Mouse (Mus musculus) neural tube, embryonic 14.5 days (tissue): ENCODE results near the gene Col24a1. TPM values are rescaled to one million over a fixed set of nuclear protein-coding genes. Genes with fewer than 3 reads are reported as not detected.

Experiments
- ATAC-seq: fragments of 200-750 bp; cut with Nextera tagmentation; 2 replicates; pipeline ENCODE4 v1.8.0; 2017; ENCODE audit warnings: low read depth, mild to moderate bottlenecking, moderate TSS enrichment, moderate library complexity
- H3K27ac ChIP-seq: fragments of 300-500 bp; sonication (generic); 2 replicates; pipeline ENCODE4 v1.5.1; 2014; ENCODE audit warnings: low read depth, mild to moderate bottlenecking, control low read depth, low read length, moderate library complexity, mixed read lengths
- H3K27me3 ChIP-seq: fragments of 300-500 bp; sonication (generic); 2 replicates; pipeline ENCODE4 v1.6.1; 2014; ENCODE audit warnings: low read length; ENCODE audit not compliant: control insufficient read depth, insufficient read depth
- H3K36me3 ChIP-seq: fragments of 300-500 bp; sonication (generic); 2 replicates; pipeline ENCODE4 v1.6.1; 2014; ENCODE audit warnings: low read length, mixed read lengths; ENCODE audit not compliant: control insufficient read depth, insufficient read depth
- H3K4me1 ChIP-seq: fragments of 300-500 bp; sonication (generic); 2 replicates; pipeline ENCODE4 v1.6.1; 2014; ENCODE audit warnings: low read length; ENCODE audit not compliant: control insufficient read depth, insufficient read depth
- H3K4me2 ChIP-seq: fragments of 300-500 bp; sonication (generic); 2 replicates; pipeline ENCODE4 v1.6.1; 2014; ENCODE audit warnings: mild to moderate bottlenecking, low read depth, low read length, control low read depth
- H3K4me3 ChIP-seq: fragments of 300-500 bp; sonication (generic); 2 replicates; pipeline ENCODE4 v1.5.1; 2014; ENCODE audit warnings: low read depth, low read length, control low read depth, mixed read lengths
- H3K9ac ChIP-seq: fragments of 300-500 bp; sonication (generic); replicated peaks from 2 replicates; pipeline ENCODE4 v1.6.1; 2014; ENCODE audit warnings: low read depth, mild to moderate bottlenecking, control low read depth, low read length, mixed read lengths
- H3K9me3 ChIP-seq: fragments of 300-500 bp; sonication (generic); 2 replicates; pipeline ENCODE4 v1.6.1; 2016; ENCODE audit warnings: low read length; ENCODE audit not compliant: control insufficient read depth
- WGBS: fragments of 180-500 bp; shearing (Covaris S2); extraction: QIAGEN DNeasy Blood & Tissue Kit; methylation state at CpG from one replicate; pipeline ENCODE4 v1.1.7; 2014; 5-methylcytosine and 5-hydroxymethylcytosine counted together
- polyA plus RNA-seq: library from polyadenylated mRNA; unstranded; fragments of >200 nt; fragmentation: Nextera tagmentation; extraction: Ambion mirVana; gene quantifications from 2 replicates; pipeline ENCODE4 v1.2.1, GENCODE M21; 2014

Gene Col24a1
- polyA plus RNA-seq, 1 experiment from 2014 or later, result 0.94 TPM

DNA sequence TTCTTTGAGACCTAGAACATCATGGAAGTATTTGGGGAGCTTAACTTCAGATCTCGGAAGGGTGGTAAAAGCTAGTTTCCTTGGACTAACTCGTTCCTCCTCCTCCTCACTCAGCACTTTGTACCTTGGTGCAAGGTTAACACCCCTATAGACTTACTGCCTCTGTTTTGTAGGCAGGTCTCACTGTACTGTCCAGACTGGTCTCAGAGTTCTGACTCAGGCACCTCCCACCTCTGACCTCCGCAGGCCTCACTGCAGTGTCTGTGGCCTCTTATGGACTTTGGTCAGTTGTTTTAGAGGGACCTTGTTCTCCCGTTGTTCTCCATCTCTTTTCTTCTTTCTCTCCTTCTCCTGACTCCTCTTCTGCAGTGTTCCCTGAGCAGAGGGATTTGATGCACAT lies 290.8 kb downstream of the Col24a1 start:
- Histone ChIP-seq H3K27ac (no peak overlapping the region), H3K27me3 (no peaks in the 10 kb centered on the region), H3K36me3 (peaks cover 20% of the 10 kb centered on the region), H3K4me3 (no peak overlapping the region), H3K9me3 (no peaks in the 10 kb centered on the region), H3K4me1 (no peaks in the 10 kb centered on the region), H3K9ac (no peak overlapping the region), H3K4me2 (no peak overlapping the region)
- no peak for ATAC-seq
- 93% methylated on average over 4 of the region's 4 CpGs for WGBS

GRCm38 (mm10) chr3:145583522-145584200 lies 291.4 kb downstream of the Col24a1 start:
- no peak overlapping the region for H3K27ac ChIP-seq
- no peak overlapping the region for H3K4me2 ChIP-seq
- ATAC-seq, result no peak
- no peaks in the 10 kb centered on the region for H3K4me1 ChIP-seq
- H3K27me3 ChIP-seq, result no peaks in the 10 kb centered on the region
- H3K9ac ChIP-seq, result no peak overlapping the region
- no peak overlapping the region for H3K4me3 ChIP-seq
- peaks cover 20% of the 10 kb centered on the region for H3K36me3 ChIP-seq
- no peaks in the 10 kb centered on the region for H3K9me3 ChIP-seq
- 64% methylated on average over 3 of the region's 3 CpGs for WGBS

- Histone ChIP-seq H3K4me2 (no peak overlapping the region), H3K4me3 (no peak overlapping the region), H3K9ac (no peak overlapping the region), H3K36me3 (peaks cover 21% of the 10 kb centered on the region), H3K9me3 (no peaks in the 10 kb centered on the region), H3K27me3 (no peaks in the 10 kb centered on the region), H3K27ac (no peak overlapping the region), H3K4me1 (no peaks in the 10 kb centered on the region)
- WGBS, result 89% methylated on average over 4 of the region's 4 CpGs
- no peak for ATAC-seq
Measured at GRCm38 (mm10) chr3:145590562-145590961, 298.3 kb downstream of the Col24a1 start.

- 93% methylated on average over 6 of the region's 6 CpGs for WGBS
- Histone ChIP-seq H3K9ac (no peak overlapping the region), H3K4me2 (no peak overlapping the region), H3K27ac (no peak overlapping the region), H3K36me3 (peaks cover 19% of the 10 kb centered on the region), H3K4me3 (no peak overlapping the region), H3K27me3 (no peaks in the 10 kb centered on the region), H3K4me1 (no peaks in the 10 kb centered on the region), H3K9me3 (no peaks in the 10 kb centered on the region)
- ATAC-seq, result no peak
Measured at GRCm38 (mm10) chr3:145591841-145592542, 299.7 kb downstream of the Col24a1 start.

- Histone ChIP-seq H3K4me1 (no peaks in the 10 kb centered on the region), H3K4me3 (no peak overlapping the region), H3K27me3 (no peaks in the 10 kb centered on the region), H3K9ac (no peak overlapping the region), H3K27ac (no peak overlapping the region), H3K4me2 (no peak overlapping the region), H3K36me3 (peaks cover 35% of the 10 kb centered on the region), H3K9me3 (no peaks in the 10 kb centered on the region)
- ATAC-seq, result no peak
- 88% methylated on average over 6 of the region's 6 CpGs for WGBS
Measured at GRCm38 (mm10) chr3:145595354-145595753, 303.1 kb downstream of the Col24a1 start.

GRCm38 (mm10) chr3:145599059-145599458 lies 306.8 kb downstream of the Col24a1 start:
- H3K4me2 ChIP-seq, result no peak overlapping the region
- H3K27me3 ChIP-seq, result no peaks in the 10 kb centered on the region
- no peaks in the 10 kb centered on the region for H3K9me3 ChIP-seq
- WGBS, result 93% methylated on average over 7 of the region's 7 CpGs
- H3K9ac ChIP-seq, result no peak overlapping the region
- peaks cover 30% of the 10 kb centered on the region; the same call in 1 of the 2 replicates for H3K36me3 ChIP-seq
- no peak overlapping the region for H3K27ac ChIP-seq
- no peak overlapping the region for H3K4me3 ChIP-seq
- peaks cover 16% of the 10 kb centered on the region for H3K4me1 ChIP-seq
- ATAC-seq, result no peak

DNA sequence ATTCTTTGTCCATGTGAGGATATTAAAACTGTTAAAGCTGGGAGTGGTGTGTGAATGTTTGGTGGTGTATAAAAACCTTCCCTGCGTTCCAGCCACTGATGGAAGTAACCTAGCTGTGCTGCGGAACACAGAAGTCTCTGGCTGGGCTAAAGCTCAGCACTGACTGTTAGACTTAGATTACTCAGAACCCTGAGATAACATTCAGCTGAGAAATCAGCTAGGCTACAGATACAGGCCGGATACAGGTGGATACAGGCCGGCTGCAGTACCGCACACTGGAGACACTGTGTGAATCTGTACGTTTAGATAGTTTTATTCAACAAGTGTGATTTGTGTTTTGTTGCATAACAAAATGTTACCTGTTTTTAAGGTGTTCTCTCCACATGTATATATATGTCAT lies 308.5 kb downstream of the Col24a1 start:
- peaks cover 18% of the 10 kb centered on the region; the same call in 1 of the 2 replicates for H3K36me3 ChIP-seq
- no peak for ATAC-seq
- no peak overlapping the region for H3K27ac ChIP-seq

GRCm38 (mm10) chr3:145601345-145601744 lies 309.1 kb downstream of the Col24a1 start:
- ATAC-seq, result no peak
- H3K27ac ChIP-seq, result no peak overlapping the region
- 80% methylated on average over 6 of the region's 6 CpGs for WGBS
- H3K36me3 ChIP-seq, result peaks cover 17% of the 10 kb centered on the region; the same call in 1 of the 2 replicates
- no peak overlapping the region for H3K9ac ChIP-seq
- H3K9me3 ChIP-seq, result no peaks in the 10 kb centered on the region
- no peaks in the 10 kb centered on the region for H3K27me3 ChIP-seq
- H3K4me2 ChIP-seq, result no peak overlapping the region
- H3K4me3 ChIP-seq, result no peak overlapping the region
- H3K4me1 ChIP-seq, result peaks cover 16% of the 10 kb centered on the region

More for the DNA sequence above, 308.5 kb downstream of the Col24a1 start:
- H3K9me3 ChIP-seq, result no peaks in the 10 kb centered on the region
- no peak overlapping the region for H3K4me2 ChIP-seq
- 93% methylated on average over 6 of the region's 6 CpGs for WGBS
- peaks cover 16% of the 10 kb centered on the region for H3K4me1 ChIP-seq
- H3K27me3 ChIP-seq, result no peaks in the 10 kb centered on the region
- no peak overlapping the region for H3K4me3 ChIP-seq
- H3K9ac ChIP-seq, result no peak overlapping the region
